ENCODE assay signal across 8 mouse cellular contexts in the genomic region with DNA sequence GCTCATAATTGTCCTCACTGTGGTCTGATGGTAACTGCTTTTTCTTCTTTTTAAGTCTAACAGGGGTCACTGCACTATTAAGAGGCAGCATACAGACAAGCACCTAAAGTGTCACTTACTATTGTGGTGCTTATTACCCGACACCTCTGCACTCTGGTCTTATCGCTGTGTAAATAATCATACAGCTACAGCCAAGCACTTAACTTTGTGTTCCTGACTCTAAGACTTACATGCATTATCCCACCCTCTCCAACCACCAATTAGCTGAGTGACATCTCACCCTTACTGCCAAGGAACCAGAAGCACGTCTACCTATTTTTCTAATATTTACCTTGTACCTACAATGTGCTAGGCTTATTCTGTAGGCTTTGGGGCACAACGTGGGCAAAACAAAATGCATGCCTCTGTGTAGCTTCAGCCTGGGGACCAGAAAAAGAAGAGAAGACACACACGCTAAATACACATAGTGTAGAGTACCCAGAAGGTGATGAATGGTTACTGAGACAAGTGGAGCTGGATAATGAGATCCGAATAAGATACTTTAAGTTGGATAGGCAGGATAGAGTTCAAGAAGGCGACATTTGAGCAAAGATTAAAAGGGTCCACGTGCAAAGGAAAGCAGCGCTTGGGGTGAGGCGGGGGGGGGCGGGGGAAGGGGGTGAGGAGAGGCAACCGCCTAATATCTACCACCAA. TPM values are rescaled to one million over a fixed set of nuclear protein-coding genes. Genes with fewer than 3 reads are reported as not detected.
DNase-seq lines count a peak whose midpoint lies in the region; ATAC-seq and TF ChIP-seq lines count a peak whose summit lies in the region.

No protein-coding gene starts in this region.

- H3K27ac ChIP-seq in testis, adult 2 months (ENCODE audit: control insufficient read depth, insufficient read depth, low read depth, low read length) = peak overlapping the region; percentile 84
- peak overlapping the region; percentile 92 for H3K27ac ChIP-seq in limb, embryonic 15.5 days

- H3K4me3 ChIP-seq in testis, adult 2 months (ENCODE audit: control insufficient read depth, low read depth, low read length) = peak overlapping the region; percentile 86
- H3K4me3 ChIP-seq in limb, embryonic 15.5 days = peak overlapping the region; percentile 96

- H3K4me2 ChIP-seq in limb, embryonic 15.5 days = peak overlapping the region; percentile 63

- H3K4me1 ChIP-seq in testis, adult 2 months (ENCODE audit: control insufficient read depth, insufficient read depth, low read length) = peaks cover 8% of the 10 kb centered on the region
- H3K4me1 ChIP-seq in limb, embryonic 15.5 days = peaks cover 11% of the 10 kb centered on the region

- whole genome bisulfite sequencing in limb, embryonic 15.5 days = 11% methylated on average over 11 of the region's 12 CpGs

- no peaks in the 10 kb centered on the region for H3K9me3 ChIP-seq in limb, embryonic 15.5 days

- peak overlapping the region; percentile 42; the same call in 1 of the 2 replicates for H3K9ac ChIP-seq in limb, embryonic 15.5 days

- H3K27me3 ChIP-seq in testis, adult 2 months (ENCODE audit: control insufficient read depth, insufficient read depth, low read length) = no peaks in the 10 kb centered on the region
- H3K27me3 ChIP-seq in limb, embryonic 15.5 days = no peaks in the 10 kb centered on the region

- peak; percentile 40 for DNase-seq in cerebellum, adult 9-11 months
- no peak for DNase-seq in testis, postnatal 14 days (ENCODE audit: low spot score)
- DNase-seq in adrenal gland, adult 2 months = no peak
- DNase-seq in layer of hippocampus, postnatal 10 days (ENCODE audit: low spot score in 2 of 2) = no peak
- no peak for DNase-seq in right cerebral cortex, adult 2 months (ENCODE audit: low spot score in 2 of 2)

- no peak for TF ChIP-seq POLR2A in testis, adult 2 months (IDR thresholded peaks at IDR 0.05; ENCODE audit: control insufficient read depth, low read depth, low read length)

- H3K36me3 ChIP-seq in testis, adult 2 months (ENCODE audit: control insufficient read depth, insufficient read depth, low read length) = no peaks in the 10 kb centered on the region
- no peaks in the 10 kb centered on the region for H3K36me3 ChIP-seq in limb, embryonic 15.5 days

- no peak for TF ChIP-seq CTCF in testis, adult 2 months (IDR thresholded peaks at IDR 0.05; ENCODE audit: control insufficient read depth, insufficient read depth, insufficient replicate concordance, low read depth, low read length)

- ATAC-seq in cerebellum, adult (ENCODE audit: insufficient number of reproducible peaks, low FRiP score, low TSS enrichment) = no peak
- no peak for ATAC-seq in limb, embryonic 15.5 days (ENCODE audit: insufficient number of reproducible peaks, low FRiP score, low TSS enrichment, low read depth)

RNA-seq across cellular contexts. Expression of gene Rad23b, which starts 0.9 kb away (rescaled TPM):
- polyA plus RNA-seq in testis, adult 2 months (2012; rRNA removed) = 400 and 416 TPM in 2 replicates
- polyA plus RNA-seq in limb, embryonic 15.5 days (2015; fragmentation: Nextera tagmentation; extraction: Ambion mirVana) = 63.1 and 97.0 TPM in 2 replicates
- 100 to 1,000 TPM; 129 to 174 TPM for total RNA-seq in adrenal gland, adult 2 months (2021)
- polyA plus RNA-seq in adrenal gland, adult 2 months (2012; rRNA removed) = 314 and 322 TPM in 2 replicates
- 100 to 1,000 TPM; 203 to 211 TPM for total RNA-seq in layer of hippocampus, postnatal 10 days (2021)
